Mouse (Mus musculus) embryonic fibroblast, embryonic 13.5 days (primary cell): ENCODE results near the gene Coa5.

ENCODE experiments used
- CTCF ChIP-seq: IDR thresholded peaks from 2 replicates; pipeline ENCODE4 v1.5.1; 2011; ENCODE audit warnings: mild to moderate bottlenecking, control low read depth, low read length, moderate library complexity, borderline replicate concordance; ENCODE audit not compliant: insufficient read depth
- POLR2A ChIP-seq: IDR thresholded peaks from 2 replicates; pipeline ENCODE4 v1.6.1; 2011; ENCODE audit warnings: low read depth, mild to moderate bottlenecking, control low read depth, low read length, moderate library complexity

GRCm38 (mm10) chr1:37427144-37427875 is 2.6 kb downstream of the Coa5 start:
- no peak for TF ChIP-seq CTCF
- TF ChIP-seq POLR2A, result no peak
